Mouse (Mus musculus): ENCODE measurements around the gene Gng13. TPM values are rescaled to one million over a fixed set of nuclear protein-coding genes. Genes with fewer than 3 reads are reported as not detected.

Gene Gng13
- total and polyA plus RNA-seq, 3 experiments = 1.3 to 2.9 TPM; not detected in 1

DNA sequence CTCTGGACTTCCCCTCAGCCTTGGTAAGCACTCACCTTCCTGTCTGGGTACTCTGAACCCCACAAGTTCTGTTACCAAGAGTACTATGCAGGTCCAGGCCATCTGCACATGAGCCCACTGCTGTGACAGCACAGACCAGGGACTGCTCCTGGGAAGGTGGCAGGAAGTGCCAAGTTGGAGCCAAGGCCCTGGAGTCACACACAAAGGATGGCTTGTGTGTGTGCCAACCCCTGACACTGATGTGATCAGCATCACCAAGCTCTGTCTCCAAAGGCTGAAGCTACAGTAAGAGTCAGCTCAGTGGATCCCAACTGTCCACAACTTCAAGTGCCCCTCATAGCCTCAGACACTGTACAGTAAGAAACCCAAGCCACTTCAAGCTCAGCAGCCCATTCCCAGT, 44.0 kb upstream of the Gng13 start:
- TF ChIP-seq POLR2AphosphoS2 (IDR thresholded peaks at IDR 0.05; ENCODE audit: low read depth, low read length) (no peak), SIN3A (IDR thresholded peaks at IDR 0.05; ENCODE audit: low read length) (no peak), PAX5 (IDR thresholded peaks at IDR 0.05; ENCODE audit: low read length) (no peak), CHD1 (IDR thresholded peaks at IDR 0.05; ENCODE audit: low read depth, low read length) (no peak), JUN (IDR thresholded peaks at IDR 0.05; ENCODE audit: insufficient read depth, low read depth, low read length) (no peak), MXI1 (IDR thresholded peaks at IDR 0.05; ENCODE audit: low read depth, low read length) (no peak), BHLHE40 (IDR thresholded peaks at IDR 0.05; ENCODE audit: low read depth, low read length) (no peak), MEF2A (IDR thresholded peaks at IDR 0.05; ENCODE audit: borderline replicate concordance, low read depth, low read length) (no peak), USF1 (IDR thresholded peaks at IDR 0.05; ENCODE audit: low read depth, low read length) (no peak), TCF12 (IDR thresholded peaks at IDR 0.05; ENCODE audit: low read depth, low read length) (no peak), ELF1 (IDR thresholded peaks at IDR 0.05; ENCODE audit: low read depth, low read length) (no peak)
- Histone ChIP-seq H3K79me2 (replicated peaks; ENCODE audit: control insufficient read depth, extremely low read depth, insufficient read depth, poor library complexity, severe bottlenecking) (no peaks in the 10 kb centered on the region), H3K9ac (ENCODE audit: insufficient read depth, low read depth) (no peak overlapping the region), H3K4me3 (replicated peaks in 1 of 3; ENCODE audit: low read depth in 2 of 3, low read length in 2 of 3, poor library complexity in 1 of 3) (no peak overlapping the region), H3K36me3 (replicated peaks in 1 of 2; ENCODE audit: control insufficient read depth in 1 of 2, insufficient read depth in 1 of 2, low read length in 1 of 2) (no peaks in the 10 kb centered on the region), H3K9me3 (replicated peaks; ENCODE audit: low read length) (peaks cover 20% of the 10 kb centered on the region), H3K27me3 (replicated peaks) (peaks cover 65% of the 10 kb centered on the region), H3K4me1 (ENCODE audit: control insufficient read depth in 1 of 2, insufficient read depth in 2 of 2) (peaks cover 3 to 5% of the 10 kb centered on the region in 2 experiments; a peak in 3 of 4 replicates), H3K27ac (ENCODE audit: insufficient read depth, low read depth) (no peak overlapping the region), H3K4me2 (ENCODE audit: insufficient read depth, low read depth, poor library complexity, severe bottlenecking) (no peak overlapping the region)
- dilution Hi-C loops (cut with MboI; ENCODE audit: extremely low pct_ligation_motif_present, extremely low pct_unique_long_range_greater_than_20kb, low sequenced_read_pairs) = no loop called here
- in situ Hi-C loops (cut with MboI; ENCODE audit: low pct_ligation_motif_present, low pct_unique_long_range_greater_than_20kb, low sequenced_read_pairs) = no loop called here
- no peak for DNase-seq (ENCODE audit: extremely low read depth)

GRCm38 (mm10) chr17:25677969-25678368, 39.0 kb upstream of the Gng13 start:
- Histone ChIP-seq H3K27me3 (replicated peaks) (peaks cover 67% of the 10 kb centered on the region), H3K4me1 (ENCODE audit: control insufficient read depth in 1 of 2, insufficient read depth in 2 of 2) (peaks cover 0 to 10% of the 10 kb centered on the region in 2 experiments; a peak in 3 of 4 replicates), H3K9me3 (replicated peaks; ENCODE audit: low read length) (peaks cover 18% of the 10 kb centered on the region), H3K4me2 (ENCODE audit: insufficient read depth, low read depth, poor library complexity, severe bottlenecking) (no peak overlapping the region), H3K27ac (ENCODE audit: insufficient read depth, low read depth) (no peak overlapping the region), H3K36me3 (replicated peaks in 1 of 2; ENCODE audit: control insufficient read depth in 1 of 2, insufficient read depth in 1 of 2, low read length in 1 of 2) (no peaks in the 10 kb centered on the region), H3K4me3 (replicated peaks in 1 of 3; ENCODE audit: low read depth in 2 of 3, low read length in 2 of 3, poor library complexity in 1 of 3) (no peak overlapping the region), H3K79me2 (replicated peaks; ENCODE audit: control insufficient read depth, extremely low read depth, insufficient read depth, poor library complexity, severe bottlenecking) (no peaks in the 10 kb centered on the region), H3K9ac (ENCODE audit: insufficient read depth, low read depth) (no peak overlapping the region)
- in situ Hi-C loops (cut with MboI; ENCODE audit: low pct_ligation_motif_present, low pct_unique_long_range_greater_than_20kb, low sequenced_read_pairs) (no loop called here), dilution Hi-C loops (cut with MboI; ENCODE audit: extremely low pct_ligation_motif_present, extremely low pct_unique_long_range_greater_than_20kb, low sequenced_read_pairs) (no loop called here)
- DNase-seq (ENCODE audit: extremely low read depth) = peak; percentile 68
- TF ChIP-seq GABPA (IDR thresholded peaks at IDR 0.05; ENCODE audit: insufficient replicate concordance, low read depth, low read length) (no peak), RCOR1 (conservative IDR thresholded peaks at IDR 0.05; ENCODE audit: low read depth, low read length) (peak; percentile 90), ETS1 (conservative IDR thresholded peaks at IDR 0.05; ENCODE audit: low read depth, low read length) (peak; percentile 85), JUND (conservative IDR thresholded peaks at IDR 0.05; ENCODE audit: low read depth, low read length) (no peak), PAX5 (IDR thresholded peaks at IDR 0.05; ENCODE audit: low read length) (no peak), MAX (IDR thresholded peaks at IDR 0.05; ENCODE audit: low read length) (peak; percentile 80), HCFC1 (IDR thresholded peaks at IDR 0.05; ENCODE audit: low read depth, low read length) (no peak), CTCF (conservative IDR thresholded peaks at IDR 0.05 in 1 of 2, IDR thresholded peaks at IDR 0.05 in 1 of 2; ENCODE audit: low read depth in 2 of 2, low read length in 2 of 2) (no peak), E2F4 (IDR thresholded peaks at IDR 0.05; ENCODE audit: insufficient replicate concordance, low read depth, low read length) (no peak), NELFE (IDR thresholded peaks at IDR 0.05; ENCODE audit: low read depth, low read length) (no peak), ZMIZ1 (IDR thresholded peaks at IDR 0.05; ENCODE audit: low read depth, low read length) (peak; percentile 18; the same call in 1 of the 2 replicates), SMC3 (IDR thresholded peaks at IDR 0.05; ENCODE audit: low read depth, low read length) (no peak; the same call in 1 of the 2 replicates), TCF12 (IDR thresholded peaks at IDR 0.05; ENCODE audit: low read depth, low read length) (peak; percentile 89), CHD1 (IDR thresholded peaks at IDR 0.05; ENCODE audit: low read depth, low read length) (no peak), CHD2 (IDR thresholded peaks at IDR 0.05; ENCODE audit: low read length) (peak; percentile 45; the same call in 1 of the 2 replicates), EP300 (IDR thresholded peaks at IDR 0.05; ENCODE audit: low read length) (peak; percentile 91), MAZ (IDR thresholded peaks at IDR 0.05; ENCODE audit: low read depth, low read length) (0 out of 2 replicates have a peak, but pooled peaks have one; percentile 33), ZNF384 (IDR thresholded peaks at IDR 0.05; ENCODE audit: low read depth, low read length) (peak; percentile 81), MXI1 (IDR thresholded peaks at IDR 0.05; ENCODE audit: low read depth, low read length) (no peak), MAFK (IDR thresholded peaks at IDR 0.05; ENCODE audit: insufficient replicate concordance, low read length) (peak; percentile 73), ELF1 (IDR thresholded peaks at IDR 0.05; ENCODE audit: low read depth, low read length) (no peak), POLR2A (IDR thresholded peaks at IDR 0.05; ENCODE audit: low read depth, low read length) (no peak), POLR2AphosphoS2 (IDR thresholded peaks at IDR 0.05; ENCODE audit: low read depth, low read length) (no peak), UBTF (IDR thresholded peaks at IDR 0.05; ENCODE audit: low read depth, low read length) (no peak), SIN3A (IDR thresholded peaks at IDR 0.05; ENCODE audit: low read length) (no peak), NRF1 (IDR thresholded peaks at IDR 0.05; ENCODE audit: low read depth, low read length) (no peak), USF1 (IDR thresholded peaks at IDR 0.05; ENCODE audit: low read depth, low read length) (no peak), ZC3H11A (IDR thresholded peaks at IDR 0.05; ENCODE audit: low read depth, low read length) (no peak), RAD21 (IDR thresholded peaks at IDR 0.05; ENCODE audit: low read depth, low read length) (no peak), BHLHE40 (IDR thresholded peaks at IDR 0.05; ENCODE audit: low read depth, low read length) (peak; percentile 100)

Measured in CH12.LX (cell line).